Mouse (Mus musculus): Measurements from ENCODE around the gene Cd274. TPM values are rescaled to one million over a fixed set of nuclear protein-coding genes. Genes with fewer than 3 reads are reported as not detected.
"Not testable (repeated sequence)": the region's sequence is repeated elsewhere in the genome, so short reads cannot be mapped to it uniquely, and the experiment has no call there.

The Cd274 gene
- polyA plus RNA-seq, 1 experiment = 3.5 TPM

- Histone ChIP-seq H3K4me1 (ENCODE audit: control insufficient read depth, insufficient read depth, low read length) (no peaks in the 10 kb centered on the region), H3K4me3 (ENCODE audit: low read depth, low read length) (no peak overlapping the region), H3K27ac (ENCODE audit: insufficient read depth, low read length) (no peak overlapping the region), H3K27me3 (ENCODE audit: control insufficient read depth, insufficient read depth, low read length, poor library complexity, severe bottlenecking) (no peaks in the 10 kb centered on the region), H3K9me3 (replicated peaks; ENCODE audit: control insufficient read depth, insufficient read depth, low read length, poor library complexity, severe bottlenecking) (no peaks in the 10 kb centered on the region), H3K9ac (ENCODE audit: low read depth, poor library complexity, severe bottlenecking) (no peak overlapping the region), H3K36me3 (ENCODE audit: control insufficient read depth, insufficient read depth, low read length, poor library complexity, severe bottlenecking) (no peaks in the 10 kb centered on the region)
- TF ChIP-seq EP300 (IDR thresholded peaks at IDR 0.05; ENCODE audit: insufficient read depth, low read depth, low read length) (no peak), POLR2A (IDR thresholded peaks at IDR 0.05; ENCODE audit: insufficient read depth, low read length) (no peak), CTCF (IDR thresholded peaks at IDR 0.05; ENCODE audit: low read depth, low read length) (no peak)
Measured at GRCm38 (mm10) chr19:29414513-29414912, 47.3 kb downstream of the Cd274 start.

- H3K27me3 ChIP-seq (ENCODE audit: control insufficient read depth, insufficient read depth, low read length, poor library complexity, severe bottlenecking); H3K9me3 ChIP-seq (replicated peaks; ENCODE audit: control insufficient read depth, insufficient read depth, low read length, poor library complexity, severe bottlenecking); H3K4me3 ChIP-seq (ENCODE audit: low read depth, low read length); H3K9ac ChIP-seq (ENCODE audit: low read depth, poor library complexity, severe bottlenecking); H3K36me3 ChIP-seq (ENCODE audit: control insufficient read depth, insufficient read depth, low read length, poor library complexity, severe bottlenecking); H3K27ac ChIP-seq (ENCODE audit: insufficient read depth, low read length); H3K4me1 ChIP-seq (ENCODE audit: control insufficient read depth, insufficient read depth, low read length): not testable (repeated sequence)
Measured at GRCm38 (mm10) chr19:29414917-29415316, 47.7 kb downstream of the Cd274 start.

- no peak overlapping the region for H3K9ac ChIP-seq (ENCODE audit: low read depth, poor library complexity, severe bottlenecking)
- no peak overlapping the region for H3K27ac ChIP-seq (ENCODE audit: insufficient read depth, low read length)
- TF ChIP-seq EP300 (IDR thresholded peaks at IDR 0.05; ENCODE audit: insufficient read depth, low read depth, low read length) (no peak), CTCF (IDR thresholded peaks at IDR 0.05; ENCODE audit: low read depth, low read length) (no peak), POLR2A (IDR thresholded peaks at IDR 0.05; ENCODE audit: insufficient read depth, low read length) (no peak)
- H3K36me3 ChIP-seq (ENCODE audit: control insufficient read depth, insufficient read depth, low read length, poor library complexity, severe bottlenecking) = no peaks in the 10 kb centered on the region
- H3K4me1 ChIP-seq (ENCODE audit: control insufficient read depth, insufficient read depth, low read length) = no peaks in the 10 kb centered on the region
- H3K27me3 ChIP-seq (ENCODE audit: control insufficient read depth, insufficient read depth, low read length, poor library complexity, severe bottlenecking) = no peaks in the 10 kb centered on the region
- H3K4me3 ChIP-seq (ENCODE audit: low read depth, low read length) = no peak overlapping the region
- H3K9me3 ChIP-seq (replicated peaks; ENCODE audit: control insufficient read depth, insufficient read depth, low read length, poor library complexity, severe bottlenecking) = no peaks in the 10 kb centered on the region
Measured at GRCm38 (mm10) chr19:29416393-29416902, 49.2 kb downstream of the Cd274 start.

GRCm38 (mm10) chr19:29417188-29417587 lies 49.9 kb downstream of the Cd274 start:
- TF ChIP-seq CTCF (IDR thresholded peaks at IDR 0.05; ENCODE audit: low read depth, low read length) = no peak
- TF ChIP-seq POLR2A (IDR thresholded peaks at IDR 0.05; ENCODE audit: insufficient read depth, low read length) = no peak
- no peak for TF ChIP-seq EP300 (IDR thresholded peaks at IDR 0.05; ENCODE audit: insufficient read depth, low read depth, low read length)
- H3K36me3 ChIP-seq (ENCODE audit: control insufficient read depth, insufficient read depth, low read length, poor library complexity, severe bottlenecking) = no peaks in the 10 kb centered on the region
- no peak overlapping the region for H3K4me3 ChIP-seq (ENCODE audit: low read depth, low read length)
- no peak overlapping the region for H3K27ac ChIP-seq (ENCODE audit: insufficient read depth, low read length)
- no peaks in the 10 kb centered on the region for H3K27me3 ChIP-seq (ENCODE audit: control insufficient read depth, insufficient read depth, low read length, poor library complexity, severe bottlenecking)
- no peak overlapping the region for H3K9ac ChIP-seq (ENCODE audit: low read depth, poor library complexity, severe bottlenecking)
- peaks cover 2% of the 10 kb centered on the region for H3K4me1 ChIP-seq (ENCODE audit: control insufficient read depth, insufficient read depth, low read length)
- no peaks in the 10 kb centered on the region for H3K9me3 ChIP-seq (replicated peaks; ENCODE audit: control insufficient read depth, insufficient read depth, low read length, poor library complexity, severe bottlenecking)

GRCm38 (mm10) chr19:29417894-29418293 lies 50.6 kb downstream of the Cd274 start:
- no peak overlapping the region for H3K27ac ChIP-seq (ENCODE audit: insufficient read depth, low read length)

GRCm38 (mm10) chr19:29418661-29419115 lies 51.4 kb downstream of the Cd274 start:
- Histone ChIP-seq H3K27me3 (ENCODE audit: control insufficient read depth, insufficient read depth, low read length, poor library complexity, severe bottlenecking) (no peaks in the 10 kb centered on the region), H3K4me1 (ENCODE audit: control insufficient read depth, insufficient read depth, low read length) (peaks cover 2% of the 10 kb centered on the region), H3K9ac (ENCODE audit: low read depth, poor library complexity, severe bottlenecking) (no peak overlapping the region), H3K36me3 (ENCODE audit: control insufficient read depth, insufficient read depth, low read length, poor library complexity, severe bottlenecking) (no peaks in the 10 kb centered on the region), H3K4me3 (ENCODE audit: low read depth, low read length) (no peak overlapping the region), H3K9me3 (replicated peaks; ENCODE audit: control insufficient read depth, insufficient read depth, low read length, poor library complexity, severe bottlenecking) (no peaks in the 10 kb centered on the region), H3K27ac (ENCODE audit: insufficient read depth, low read length) (no peak overlapping the region)
- TF ChIP-seq EP300 (IDR thresholded peaks at IDR 0.05; ENCODE audit: insufficient read depth, low read depth, low read length) = no peak
- TF ChIP-seq POLR2A (IDR thresholded peaks at IDR 0.05; ENCODE audit: insufficient read depth, low read length) = no peak
- TF ChIP-seq CTCF (IDR thresholded peaks at IDR 0.05; ENCODE audit: low read depth, low read length) = no peak

More at GRCm38 (mm10) chr19:29417894-29418293, 50.6 kb downstream of the Cd274 start:
- Histone ChIP-seq H3K9me3 (replicated peaks; ENCODE audit: control insufficient read depth, insufficient read depth, low read length, poor library complexity, severe bottlenecking) (no peaks in the 10 kb centered on the region), H3K27me3 (ENCODE audit: control insufficient read depth, insufficient read depth, low read length, poor library complexity, severe bottlenecking) (no peaks in the 10 kb centered on the region), H3K4me1 (ENCODE audit: control insufficient read depth, insufficient read depth, low read length) (peaks cover 2% of the 10 kb centered on the region), H3K4me3 (ENCODE audit: low read depth, low read length) (no peak overlapping the region), H3K9ac (ENCODE audit: low read depth, poor library complexity, severe bottlenecking) (no peak overlapping the region), H3K36me3 (ENCODE audit: control insufficient read depth, insufficient read depth, low read length, poor library complexity, severe bottlenecking) (no peaks in the 10 kb centered on the region)
- TF ChIP-seq POLR2A (IDR thresholded peaks at IDR 0.05; ENCODE audit: insufficient read depth, low read length) (no peak), CTCF (IDR thresholded peaks at IDR 0.05; ENCODE audit: low read depth, low read length) (no peak), EP300 (IDR thresholded peaks at IDR 0.05; ENCODE audit: insufficient read depth, low read depth, low read length) (no peak)

Measured in ES-Bruce4 (cell line).